Mouse (Mus musculus): Measurements from ENCODE around the gene Cltc.
"Not testable (repeated sequence)": the region's sequence is repeated elsewhere in the genome, so short reads cannot be mapped to it uniquely, and the experiment has no call there.

DNA sequence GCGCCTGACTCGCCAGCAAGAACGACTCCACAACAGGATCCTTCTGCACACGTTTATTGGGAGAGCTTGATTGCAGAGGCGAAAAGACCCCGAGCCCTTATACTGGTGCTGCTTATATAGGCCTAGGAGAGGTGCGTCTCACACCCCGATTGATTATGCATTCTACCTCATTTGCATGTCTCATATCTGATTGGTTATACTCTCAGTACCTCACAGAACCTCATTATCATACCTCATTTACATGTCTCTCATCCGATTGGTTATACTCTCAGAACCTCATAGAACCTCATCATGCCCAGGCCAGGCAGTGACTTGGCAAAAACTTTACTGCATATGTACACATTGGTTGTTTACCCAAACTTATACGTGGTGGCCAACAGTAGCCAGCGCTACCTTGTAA, 5.8 kb upstream of the Cltc start:
- not testable (repeated sequence) for TF ChIP-seq GATA1 (IDR thresholded peaks at IDR 0.05; ENCODE audit: borderline replicate concordance, low read length); FLI1 (IDR thresholded peaks at IDR 0.05; ENCODE audit: low read length)
